Mouse (Mus musculus) myocyte (in vitro differentiated cells): Measurements from ENCODE around the gene Pum2.
A peak's percentile ranks its signal among the peaks of the same experiment; 100 is the strongest.

ENCODE experiments used
- E2F4 ChIP-seq: IDR thresholded peaks from one replicate; pipeline ENCODE4 v1.6.1; 2011; ENCODE audit warnings: mild to moderate bottlenecking, control low read depth, moderate library complexity; ENCODE audit not compliant: insufficient read depth
- MAX ChIP-seq: IDR thresholded peaks from one replicate; pipeline ENCODE4 v1.6.1; 2011; ENCODE audit warnings: low read depth, mild to moderate bottlenecking, control low read depth
- MYOG ChIP-seq, 3 experiments: IDR thresholded peaks; one replicate each; pipeline ENCODE4 v1.6.1; 2011; ENCODE audit warnings: control low read depth in 2 of 3, low read depth in 2 of 3, mild to moderate bottlenecking in 2 of 3; ENCODE audit not compliant: insufficient read length in 2 of 3, control insufficient read depth in 1 of 3, insufficient read depth in 1 of 3
- POLR2A ChIP-seq: IDR thresholded peaks from one replicate; pipeline ENCODE4 v1.6.1; 2011; ENCODE audit warnings: low read depth, mild to moderate bottlenecking, control low read depth, moderate library complexity; ENCODE audit not compliant: insufficient read length
- USF1 ChIP-seq: IDR thresholded peaks from one replicate; pipeline ENCODE4 v1.6.1; 2011; ENCODE audit warnings: low read depth, mild to moderate bottlenecking, control low read depth, moderate library complexity

GRCm38 (mm10) chr12:8675361-8675760, 1.4 kb downstream of the Pum2 start:
- TF ChIP-seq POLR2A (no peak), USF1 (peak; percentile 45), MAX (no peak), MYOG (IDR thresholded peaks at IDR 0.05; ENCODE audit: control insufficient read depth in 1 of 3, insufficient read depth in 1 of 3, insufficient read length in 2 of 3, low read depth in 2 of 3) (no peak), E2F4 (no peak)
